Mouse (Mus musculus): ENCODE measurements at regions not wholly inside any gene's neighbourhood (a gene's known extent, or its start where the extent isn't known, plus 50 kb on each side); places are given as distances from the start of the nearest gene placed in this dataset.

DNA sequence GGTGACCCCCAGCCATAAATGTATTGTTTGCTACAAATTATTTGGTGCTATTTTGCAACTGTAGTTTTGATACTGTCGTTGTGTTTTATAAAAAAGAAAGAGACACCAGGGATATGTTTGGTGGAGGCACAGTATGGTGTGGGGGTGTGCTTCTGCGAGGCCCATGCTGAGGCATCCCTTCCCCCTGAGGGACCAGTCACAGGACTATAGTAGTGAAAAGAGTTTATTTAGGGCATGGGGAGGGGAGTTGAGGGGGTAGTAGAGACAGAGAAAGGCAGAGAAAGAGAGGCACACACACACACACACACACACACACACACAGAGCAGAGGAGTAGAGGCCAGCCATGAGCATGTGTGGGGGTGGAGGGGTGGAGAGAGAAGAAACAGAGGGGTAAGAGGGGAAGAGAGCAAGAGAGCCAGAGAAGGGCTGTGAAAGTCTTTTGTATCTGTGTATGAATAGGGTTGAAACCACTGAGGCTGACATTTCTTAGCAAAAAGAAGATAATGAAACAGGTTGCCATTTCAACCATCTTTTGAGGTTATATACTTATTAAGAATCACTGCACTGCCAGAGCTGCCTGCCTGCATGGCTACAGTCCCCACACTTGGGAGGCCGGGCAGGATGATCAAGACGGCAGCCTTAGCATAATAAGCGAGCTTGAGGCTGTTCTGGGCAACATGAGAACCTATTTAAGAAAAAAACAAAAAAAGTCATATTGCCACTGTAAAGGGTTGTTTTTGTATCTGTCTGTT is 65.3 kb upstream of the Osbpl8 start:
- Histone ChIP-seq H3K27ac (replicated peaks; ENCODE audit: low read depth, low read length) (no peak overlapping the region), H3K9ac (ENCODE audit: low read depth, low read length, severe bottlenecking) (no peak overlapping the region), H3K27me3 (ENCODE audit: control insufficient read depth, insufficient read depth, low read length) (no peaks in the 10 kb centered on the region), H3K4me3 (replicated peaks; ENCODE audit: low read length) (no peak overlapping the region), H3K9me3 (ENCODE audit: control insufficient read depth, low read length) (no peaks in the 10 kb centered on the region), H3K36me3 (ENCODE audit: control insufficient read depth, insufficient read depth, low read length) (no peaks in the 10 kb centered on the region), H3K4me2 (replicated peaks; ENCODE audit: low read depth, low read length, severe bottlenecking) (no peak overlapping the region), H3K4me1 (ENCODE audit: control insufficient read depth, insufficient read depth, low read length) (no peaks in the 10 kb centered on the region)
- DNase-seq (ENCODE audit: low spot score), result no peak
- no peak for TF ChIP-seq POLR2A (IDR thresholded peaks at IDR 0.05; ENCODE audit: borderline replicate concordance, extremely low read depth, insufficient read depth, insufficient read length)
- no peak for ATAC-seq (ENCODE audit: low FRiP score, low read depth)
- WGBS, result 78% methylated on average over 5 of the region's 5 CpGs

DNA sequence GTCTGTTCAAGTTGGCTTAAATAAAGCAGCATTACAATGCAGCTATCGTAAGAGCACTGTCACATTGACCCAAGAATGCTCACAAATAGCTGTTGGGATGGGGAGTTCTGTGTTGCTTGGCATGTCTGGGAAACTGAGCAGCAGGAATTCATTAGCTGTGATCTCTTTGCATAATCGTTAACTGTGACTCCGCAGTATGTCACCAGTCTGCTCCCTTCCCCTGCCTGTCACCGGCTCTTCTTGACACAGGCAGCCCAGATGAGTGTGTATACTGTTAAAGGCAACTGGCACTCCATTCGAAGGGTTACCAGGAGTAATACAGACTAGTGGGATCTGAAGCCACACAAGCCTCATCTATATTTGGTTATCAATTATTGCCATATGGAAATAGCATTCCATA is 67.3 kb upstream of the Osbpl8 start:
- TF ChIP-seq POLR2A (IDR thresholded peaks at IDR 0.05; ENCODE audit: borderline replicate concordance, extremely low read depth, insufficient read depth, insufficient read length), result no peak
- no peak for DNase-seq (ENCODE audit: low spot score)
- Histone ChIP-seq H3K4me2 (replicated peaks; ENCODE audit: low read depth, low read length, severe bottlenecking) (no peak overlapping the region), H3K9ac (ENCODE audit: low read depth, low read length, severe bottlenecking) (no peak overlapping the region), H3K4me1 (ENCODE audit: control insufficient read depth, insufficient read depth, low read length) (no peaks in the 10 kb centered on the region), H3K4me3 (replicated peaks; ENCODE audit: low read length) (no peak overlapping the region), H3K27ac (replicated peaks; ENCODE audit: low read depth, low read length) (no peak overlapping the region), H3K9me3 (ENCODE audit: control insufficient read depth, low read length) (no peaks in the 10 kb centered on the region), H3K36me3 (ENCODE audit: control insufficient read depth, insufficient read depth, low read length) (no peaks in the 10 kb centered on the region), H3K27me3 (ENCODE audit: control insufficient read depth, insufficient read depth, low read length) (no peaks in the 10 kb centered on the region)
- ATAC-seq (ENCODE audit: low FRiP score, low read depth), result no peak
- 47% methylated on average over 5 of the region's 5 CpGs for WGBS

- Histone ChIP-seq H3K9ac (ENCODE audit: low read depth, low read length, severe bottlenecking) (no peak overlapping the region), H3K36me3 (ENCODE audit: control insufficient read depth, insufficient read depth, low read length) (no peaks in the 10 kb centered on the region)
- WGBS, result 77% methylated on average over 6 of the region's 6 CpGs
These were observed 67.7 kb upstream of the Osbpl8 start for GRCm38 (mm10) chr10:111096811-111097210.

DNA sequence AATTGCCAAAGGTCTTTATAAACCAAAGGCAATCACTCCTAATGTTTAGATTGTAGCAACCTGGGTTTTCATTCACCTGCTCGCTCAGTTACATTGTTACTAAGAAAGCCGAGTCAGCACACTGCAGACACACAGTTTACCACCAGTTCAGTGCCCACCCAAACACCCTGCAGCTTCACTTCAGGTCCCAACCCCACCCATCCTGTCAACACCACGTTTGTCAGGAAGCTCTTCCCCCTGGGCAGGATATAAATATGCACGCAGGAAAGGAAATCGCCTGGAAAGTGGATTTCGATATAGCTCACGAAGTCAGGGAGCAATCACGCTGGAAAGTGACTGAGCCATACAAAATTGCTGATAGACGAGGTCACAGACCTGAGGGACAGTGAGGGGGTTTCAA is 70.1 kb upstream of the Osbpl8 start:
- DNase-seq (ENCODE audit: low spot score), result no peak
- no peak for TF ChIP-seq POLR2A (IDR thresholded peaks at IDR 0.05; ENCODE audit: borderline replicate concordance, extremely low read depth, insufficient read depth, insufficient read length)

More at GRCm38 (mm10) chr10:111096811-111097210, 67.7 kb upstream of the Osbpl8 start:
- Histone ChIP-seq H3K27me3 (ENCODE audit: control insufficient read depth, insufficient read depth, low read length) (no peaks in the 10 kb centered on the region), H3K4me1 (ENCODE audit: control insufficient read depth, insufficient read depth, low read length) (no peaks in the 10 kb centered on the region), H3K4me2 (replicated peaks; ENCODE audit: low read depth, low read length, severe bottlenecking) (no peak overlapping the region), H3K9me3 (ENCODE audit: control insufficient read depth, low read length) (no peaks in the 10 kb centered on the region), H3K4me3 (replicated peaks; ENCODE audit: low read length) (no peak overlapping the region), H3K27ac (replicated peaks; ENCODE audit: low read depth, low read length) (no peak overlapping the region)
- TF ChIP-seq POLR2A (IDR thresholded peaks at IDR 0.05; ENCODE audit: borderline replicate concordance, extremely low read depth, insufficient read depth, insufficient read length), result no peak
- DNase-seq (ENCODE audit: low spot score) (no peak), ATAC-seq (ENCODE audit: low FRiP score, low read depth) (no peak)

GRCm38 (mm10) chr10:111089382-111089781 is 75.2 kb upstream of the Osbpl8 start:
- no peaks in the 10 kb centered on the region for H3K36me3 ChIP-seq (ENCODE audit: control insufficient read depth, insufficient read depth, low read length)
- H3K9ac ChIP-seq (ENCODE audit: low read depth, low read length, severe bottlenecking), result no peak overlapping the region
- 66% methylated on average over 5 of the region's 5 CpGs for WGBS
- H3K27ac ChIP-seq (replicated peaks; ENCODE audit: low read depth, low read length), result no peak overlapping the region
- DNase-seq (ENCODE audit: low spot score) (no peak), ATAC-seq (ENCODE audit: low FRiP score, low read depth) (no peak)
- H3K9me3 ChIP-seq (ENCODE audit: control insufficient read depth, low read length), result no peaks in the 10 kb centered on the region
- TF ChIP-seq POLR2A (IDR thresholded peaks at IDR 0.05; ENCODE audit: borderline replicate concordance, extremely low read depth, insufficient read depth, insufficient read length), result no peak
- H3K27me3 ChIP-seq (ENCODE audit: control insufficient read depth, insufficient read depth, low read length), result no peaks in the 10 kb centered on the region
- H3K4me3 ChIP-seq (replicated peaks; ENCODE audit: low read length), result no peak overlapping the region
- no peaks in the 10 kb centered on the region for H3K4me1 ChIP-seq (ENCODE audit: control insufficient read depth, insufficient read depth, low read length)
- H3K4me2 ChIP-seq (replicated peaks; ENCODE audit: low read depth, low read length, severe bottlenecking), result no peak overlapping the region

More for the DNA sequence above, 70.1 kb upstream of the Osbpl8 start:
- Histone ChIP-seq H3K4me2 (replicated peaks; ENCODE audit: low read depth, low read length, severe bottlenecking) (no peak overlapping the region), H3K9me3 (ENCODE audit: control insufficient read depth, low read length) (no peaks in the 10 kb centered on the region), H3K4me1 (ENCODE audit: control insufficient read depth, insufficient read depth, low read length) (no peaks in the 10 kb centered on the region), H3K27me3 (ENCODE audit: control insufficient read depth, insufficient read depth, low read length) (no peaks in the 10 kb centered on the region), H3K9ac (ENCODE audit: low read depth, low read length, severe bottlenecking) (no peak overlapping the region), H3K36me3 (ENCODE audit: control insufficient read depth, insufficient read depth, low read length) (no peaks in the 10 kb centered on the region), H3K27ac (replicated peaks; ENCODE audit: low read depth, low read length) (no peak overlapping the region), H3K4me3 (replicated peaks; ENCODE audit: low read length) (no peak overlapping the region)
- ATAC-seq (ENCODE audit: low FRiP score, low read depth), result no peak
- 54% methylated on average over 9 of the region's 9 CpGs for WGBS
